Mouse (Mus musculus): Measurements from ENCODE around the gene Hspb7. TPM values are rescaled to one million over a fixed set of nuclear protein-coding genes. Genes with fewer than 3 reads are reported as not detected.

The Hspb7 gene
- polyA plus RNA-seq, 1 experiment = not detected

GRCm38 (mm10) chr4:141466289-141466795 lies 45.8 kb downstream of the Hspb7 start:
- TF ChIP-seq CTCF (IDR thresholded peaks at IDR 0.05; ENCODE audit: low read depth, low read length) (no peak), POLR2A (IDR thresholded peaks at IDR 0.05; ENCODE audit: borderline replicate concordance, low read depth, low read length) (no peak)
- Histone ChIP-seq H3K4me3 (ENCODE audit: insufficient read depth, low read length) (no peak overlapping the region), H3K4me1 (ENCODE audit: control insufficient read depth, insufficient read depth, low read length) (no peaks in the 10 kb centered on the region), H3K27ac (ENCODE audit: insufficient read depth, low read depth, low read length) (no peak overlapping the region)

DNA sequence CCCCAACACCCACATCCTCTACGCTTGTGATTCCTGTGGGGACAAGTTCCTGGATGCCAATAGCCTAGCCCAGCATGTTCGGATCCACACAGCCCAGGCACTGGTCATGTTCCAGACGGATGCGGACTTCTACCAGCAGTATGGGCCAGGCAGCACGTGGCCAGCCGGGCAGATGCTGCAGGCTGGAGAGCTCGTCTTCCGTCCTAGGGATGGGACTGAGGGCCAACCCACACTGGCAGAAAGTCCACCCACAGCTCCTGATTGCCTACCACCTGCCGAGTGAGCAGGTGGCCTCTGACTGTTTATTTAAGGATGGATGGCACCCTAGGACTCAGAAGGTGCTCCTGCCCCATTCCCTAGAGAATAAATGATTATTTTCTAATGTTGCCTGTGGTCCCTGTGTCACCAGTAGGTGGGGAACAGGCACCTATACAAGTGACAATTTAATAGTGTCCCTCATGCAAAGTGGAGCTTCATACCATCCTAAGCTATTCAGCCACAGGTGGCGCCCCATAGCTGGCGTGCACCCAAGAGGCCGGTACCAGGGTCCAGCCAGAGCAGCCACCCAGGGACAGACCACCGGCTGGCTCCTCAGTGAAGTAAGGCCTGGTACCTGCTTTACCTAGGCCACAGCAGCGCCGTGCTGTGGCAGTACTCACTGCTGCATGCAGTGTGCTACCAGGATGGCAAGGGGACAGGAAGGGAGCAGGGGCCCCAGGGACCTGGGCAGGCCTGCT lies 46.4 kb downstream of the Hspb7 start:
- no peak for TF ChIP-seq CTCF (IDR thresholded peaks at IDR 0.05; ENCODE audit: low read depth, low read length)
- TF ChIP-seq POLR2A (IDR thresholded peaks at IDR 0.05; ENCODE audit: borderline replicate concordance, low read depth, low read length) = no peak
- H3K4me1 ChIP-seq (ENCODE audit: control insufficient read depth, insufficient read depth, low read length) = no peaks in the 10 kb centered on the region
- no peak overlapping the region for H3K4me3 ChIP-seq (ENCODE audit: insufficient read depth, low read length)
- no peak overlapping the region for H3K27ac ChIP-seq (ENCODE audit: insufficient read depth, low read depth, low read length)

GRCm38 (mm10) chr4:141467581-141467927 lies 47.0 kb downstream of the Hspb7 start:
- Histone ChIP-seq H3K27ac (ENCODE audit: insufficient read depth, low read depth, low read length) (no peak overlapping the region), H3K4me1 (ENCODE audit: control insufficient read depth, insufficient read depth, low read length) (no peaks in the 10 kb centered on the region), H3K4me3 (ENCODE audit: insufficient read depth, low read length) (no peak overlapping the region)
- TF ChIP-seq POLR2A (IDR thresholded peaks at IDR 0.05; ENCODE audit: borderline replicate concordance, low read depth, low read length) (no peak), CTCF (IDR thresholded peaks at IDR 0.05; ENCODE audit: low read depth, low read length) (no peak)

DNA sequence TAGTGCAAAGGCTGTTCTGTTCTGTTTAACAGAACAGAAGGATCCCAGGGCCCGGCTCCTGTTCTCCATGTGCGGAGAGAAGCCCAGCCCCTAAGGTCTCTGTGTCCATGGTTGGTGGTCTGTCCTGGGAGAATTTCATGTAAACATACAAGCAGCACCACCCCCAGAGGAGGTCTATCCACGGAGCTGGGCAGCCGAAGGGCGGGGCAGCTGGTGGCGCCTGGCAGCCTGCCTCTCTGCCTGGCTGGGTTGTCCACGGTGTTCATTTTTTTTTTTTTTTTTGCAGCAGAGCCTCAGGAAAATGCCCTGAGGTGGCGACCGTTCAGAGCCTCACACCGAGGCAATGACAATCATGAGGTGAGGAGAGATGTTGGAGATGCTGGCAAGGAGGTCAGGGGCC lies 48.0 kb downstream of the Hspb7 start:
- H3K4me3 ChIP-seq (ENCODE audit: insufficient read depth, low read length) = no peak overlapping the region
- no peaks in the 10 kb centered on the region for H3K4me1 ChIP-seq (ENCODE audit: control insufficient read depth, insufficient read depth, low read length)
- H3K27ac ChIP-seq (ENCODE audit: insufficient read depth, low read depth, low read length) = no peak overlapping the region
- no peak for TF ChIP-seq POLR2A (IDR thresholded peaks at IDR 0.05; ENCODE audit: borderline replicate concordance, low read depth, low read length)
- no peak for TF ChIP-seq CTCF (IDR thresholded peaks at IDR 0.05; ENCODE audit: low read depth, low read length)

GRCm38 (mm10) chr4:141469343-141469742 lies 48.8 kb downstream of the Hspb7 start:
- Histone ChIP-seq H3K4me3 (ENCODE audit: insufficient read depth, low read length) (no peak overlapping the region), H3K27ac (ENCODE audit: insufficient read depth, low read depth, low read length) (no peak overlapping the region), H3K4me1 (ENCODE audit: control insufficient read depth, insufficient read depth, low read length) (no peaks in the 10 kb centered on the region)
- no peak for TF ChIP-seq CTCF (IDR thresholded peaks at IDR 0.05; ENCODE audit: low read depth, low read length)
- TF ChIP-seq POLR2A (IDR thresholded peaks at IDR 0.05; ENCODE audit: borderline replicate concordance, low read depth, low read length) = no peak

- Histone ChIP-seq H3K4me3 (ENCODE audit: insufficient read depth, low read length) (no peak overlapping the region), H3K4me1 (ENCODE audit: control insufficient read depth, insufficient read depth, low read length) (no peaks in the 10 kb centered on the region), H3K27ac (ENCODE audit: insufficient read depth, low read depth, low read length) (no peak overlapping the region)
- TF ChIP-seq POLR2A (IDR thresholded peaks at IDR 0.05; ENCODE audit: borderline replicate concordance, low read depth, low read length) (no peak), CTCF (IDR thresholded peaks at IDR 0.05; ENCODE audit: low read depth, low read length) (no peak)
These were observed 50.9 kb downstream of the Hspb7 start for GRCm38 (mm10) chr4:141471491-141471890.

DNA sequence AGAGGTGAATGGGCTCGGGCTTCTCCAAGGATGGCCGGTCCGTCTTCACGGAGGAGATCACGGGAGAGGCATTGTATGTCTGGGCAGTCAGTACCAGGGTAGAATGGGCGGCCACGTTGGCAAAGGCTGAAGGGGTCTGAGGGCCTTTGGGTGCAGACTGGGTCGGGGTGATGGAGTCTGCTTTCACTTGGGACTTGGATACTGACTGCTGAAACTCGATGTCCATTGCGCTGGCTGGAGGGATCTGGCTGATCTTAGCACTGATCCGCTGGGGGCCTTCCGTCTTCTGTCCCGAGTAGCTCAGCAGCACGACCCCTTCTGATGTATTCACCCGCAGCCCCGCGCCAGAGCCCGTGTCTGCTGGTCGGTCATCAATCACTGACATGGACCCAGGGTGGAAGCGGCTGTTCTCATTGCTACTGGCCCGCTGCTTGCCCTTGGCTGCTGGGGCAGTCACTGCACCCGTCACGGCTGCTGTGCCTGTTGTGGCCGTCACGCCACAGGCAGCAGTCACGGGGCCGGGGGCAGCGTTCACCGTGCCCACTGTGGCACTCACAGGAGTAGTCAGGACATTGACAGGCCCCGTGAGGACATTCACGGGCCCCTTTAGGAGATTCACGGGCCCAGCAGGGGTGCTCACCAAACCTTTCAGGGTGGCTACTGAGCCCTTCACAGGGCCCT lies 52.2 kb downstream of the Hspb7 start:
- Histone ChIP-seq H3K4me3 (ENCODE audit: insufficient read depth, low read length) (no peak overlapping the region), H3K4me1 (ENCODE audit: control insufficient read depth, insufficient read depth, low read length) (peaks cover 6% of the 10 kb centered on the region), H3K27ac (ENCODE audit: insufficient read depth, low read depth, low read length) (no peak overlapping the region)
- TF ChIP-seq CTCF (IDR thresholded peaks at IDR 0.05; ENCODE audit: low read depth, low read length) = no peak
- TF ChIP-seq POLR2A (IDR thresholded peaks at IDR 0.05; ENCODE audit: borderline replicate concordance, low read depth, low read length) = no peak

DNA sequence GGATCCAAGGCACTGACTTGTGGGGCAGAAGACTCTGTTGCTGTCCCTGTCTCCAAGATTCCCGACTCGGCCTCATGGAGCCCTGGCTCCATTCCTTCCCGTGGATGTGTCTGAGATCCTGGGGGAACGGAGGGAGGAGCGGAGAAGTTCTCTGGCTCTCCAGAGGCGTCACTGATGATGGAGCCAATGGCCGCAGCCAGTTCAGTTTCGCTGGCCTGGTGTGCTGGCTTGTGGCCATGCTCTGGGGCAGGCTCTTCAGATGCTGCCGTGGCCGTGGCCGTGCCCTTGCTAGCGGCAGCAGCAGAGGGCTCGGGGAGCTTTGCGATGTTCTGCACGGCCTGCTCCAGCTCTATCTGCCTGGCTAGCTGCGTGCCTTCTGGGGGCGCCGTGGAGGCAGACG lies 53.9 kb downstream of the Hspb7 start:
- TF ChIP-seq POLR2A (IDR thresholded peaks at IDR 0.05; ENCODE audit: borderline replicate concordance, low read depth, low read length) = no peak
- TF ChIP-seq CTCF (IDR thresholded peaks at IDR 0.05; ENCODE audit: low read depth, low read length) = no peak
- Histone ChIP-seq H3K27ac (ENCODE audit: insufficient read depth, low read depth, low read length) (no peak overlapping the region), H3K4me3 (ENCODE audit: insufficient read depth, low read length) (no peak overlapping the region), H3K4me1 (ENCODE audit: control insufficient read depth, insufficient read depth, low read length) (peaks cover 14% of the 10 kb centered on the region)

Other genes starting within 250 kb of the Hspb7 start
- 0.92 and 1.9 TPM in 2 replicates for gene Rsg1, start 206.8 kb upstream of the Hspb7 start, polyA plus RNA-seq (2012; ENCODE audit: insufficient read depth, insufficient read length, missing spikeins)
- not detected in 2 replicates for gene Arhgef19, start 181.3 kb upstream of the Hspb7 start, polyA plus RNA-seq (2012; ENCODE audit: insufficient read depth, insufficient read length, missing spikeins)
- 0.13 and 0.80 TPM in 2 replicates for gene Epha2, start 119.5 kb upstream of the Hspb7 start, polyA plus RNA-seq (2012; ENCODE audit: insufficient read depth, insufficient read length, missing spikeins)
- gene Fam131c, start 52.6 kb upstream of the Hspb7 start, polyA plus RNA-seq (2012; ENCODE audit: insufficient read depth, insufficient read length, missing spikeins) = not detected in 2 replicates
- gene Clcnka, start 22.1 kb upstream of the Hspb7 start, polyA plus RNA-seq (2012; ENCODE audit: insufficient read depth, insufficient read length, missing spikeins) = not detected in 2 replicates
- not detected in 2 replicates for gene Clcnkb, start 4.8 kb upstream of the Hspb7 start, polyA plus RNA-seq (2012; ENCODE audit: insufficient read depth, insufficient read length, missing spikeins)
- not detected in 2 replicates for gene Srarp, start 15.3 kb downstream of the Hspb7 start, polyA plus RNA-seq (2012; ENCODE audit: insufficient read depth, insufficient read length, missing spikeins)
- 12.6 and 16.4 TPM in 2 replicates for gene Zbtb17, start 23.9 kb downstream of the Hspb7 start, polyA plus RNA-seq (2012; ENCODE audit: insufficient read depth, insufficient read length, missing spikeins)
- gene Spen, start 117.8 kb downstream of the Hspb7 start, polyA plus RNA-seq (2012; ENCODE audit: insufficient read depth, insufficient read length, missing spikeins) = 23.6 and 29.2 TPM in 2 replicates
- gene Fblim1, start 185.3 kb downstream of the Hspb7 start, polyA plus RNA-seq (2012; ENCODE audit: insufficient read depth, insufficient read length, missing spikeins) = 60.2 and 65.0 TPM in 2 replicates
- gene Tmem82, start 197.9 kb downstream of the Hspb7 start, polyA plus RNA-seq (2012; ENCODE audit: insufficient read depth, insufficient read length, missing spikeins) = 2.4 and 3.3 TPM in 2 replicates
- gene Slc25a34, start 203.0 kb downstream of the Hspb7 start, polyA plus RNA-seq (2012; ENCODE audit: insufficient read depth, insufficient read length, missing spikeins) = 0.48 and 0.49 TPM in 2 replicates
- 56.0 and 62.1 TPM in 2 replicates for gene Plekhm2, start 244.1 kb downstream of the Hspb7 start, polyA plus RNA-seq (2012; ENCODE audit: insufficient read depth, insufficient read length, missing spikeins)

Data from bone marrow macrophage, adult 2 months (primary cell).